Mouse (Mus musculus) C2C12 (cell line): ENCODE data around the gene Spsb3.

Experiments used
- CTCF ChIP-seq: IDR thresholded peaks from one replicate; pipeline ENCODE4 v1.5.1; 2011; ENCODE audit not compliant: control insufficient read depth, insufficient read depth, insufficient read length
- MYOG ChIP-seq: IDR thresholded peaks from one replicate; pipeline ENCODE4 v1.6.1; 2011; ENCODE audit not compliant: control insufficient read depth, insufficient read length; ENCODE audit errors: extremely low read depth

DNA sequence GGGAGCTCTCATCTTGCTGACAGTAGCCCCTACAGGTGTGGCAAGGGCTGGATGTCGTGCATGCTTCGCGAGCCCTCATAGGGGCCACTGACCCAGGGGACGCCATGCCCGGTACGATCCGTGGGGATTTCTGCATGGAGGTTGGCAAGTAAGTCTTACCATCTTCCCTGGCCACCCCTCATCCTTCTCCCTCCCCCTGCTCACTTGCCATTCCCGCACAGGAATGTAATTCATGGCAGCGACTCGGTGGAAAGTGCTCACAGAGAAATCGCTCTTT is 10.5 kb downstream of the Spsb3 start:
- TF ChIP-seq CTCF (no peak), MYOG (no peak)
